Mouse (Mus musculus) liver, embryonic 12.5 days (tissue): ENCODE measurements around the gene Ube2g1. TPM values are rescaled to one million over a fixed set of nuclear protein-coding genes. Genes with fewer than 3 reads are reported as not detected.
A peak's percentile ranks its signal among the peaks of the same experiment; 100 is the strongest.

Experiments
- ATAC-seq: fragments of 200-750 bp; cut with Nextera tagmentation; 2 replicates; pipeline ENCODE4 v1.8.0; 2017; ENCODE audit warnings: moderate number of reproducible peaks, mild to moderate bottlenecking, moderate library complexity
- H3K27ac ChIP-seq: fragments of 300-500 bp; sonication (generic); 2 replicates; pipeline ENCODE4 v1.5.1; 2016; ENCODE audit warnings: mild to moderate bottlenecking
- H3K27me3 ChIP-seq: fragments of 300-500 bp; sonication (generic); replicated peaks from 2 replicates; pipeline ENCODE4 v1.6.1; 2016; ENCODE audit warnings: mild to moderate bottlenecking, moderate library complexity
- H3K36me3 ChIP-seq: fragments of 300-500 bp; sonication (generic); 2 replicates; pipeline ENCODE4 v1.6.1; 2016; ENCODE audit warnings: mild to moderate bottlenecking, moderate library complexity
- H3K4me1 ChIP-seq: fragments of 300-500 bp; sonication (generic); 2 replicates; pipeline ENCODE4 v1.6.1; 2016
- H3K4me2 ChIP-seq: fragments of 300-500 bp; sonication (generic); 2 replicates; pipeline ENCODE4 v1.6.1; 2016; ENCODE audit warnings: mild to moderate bottlenecking, moderate library complexity
- H3K4me3 ChIP-seq: fragments of 300-500 bp; sonication (generic); 2 replicates; pipeline ENCODE4 v1.5.1; 2016; ENCODE audit warnings: mild to moderate bottlenecking, moderate library complexity
- H3K9ac ChIP-seq: fragments of 300-500 bp; sonication (generic); 2 replicates; pipeline ENCODE4 v1.6.1; 2016; ENCODE audit warnings: mild to moderate bottlenecking, moderate library complexity
- H3K9me3 ChIP-seq: fragments of 300-500 bp; sonication (generic); replicated peaks from 2 replicates; pipeline ENCODE4 v1.6.1; 2016; ENCODE audit warnings: mild to moderate bottlenecking, moderate library complexity
- WGBS: fragments of 180-500 bp; shearing (Covaris S2); methylation state at CpG from one replicate; pipeline ENCODE4 v1.1.7; 2016; ENCODE audit not compliant: insufficient replicate concordance; 5-methylcytosine and 5-hydroxymethylcytosine counted together
- polyA plus RNA-seq: library from polyadenylated mRNA; unstranded; fragments of >200 nt; fragmentation: Nextera tagmentation; extraction: Ambion mirVana; gene quantifications from 2 replicates; pipeline ENCODE4 v1.2.1, GENCODE M21; 2016

The Ube2g1 gene
- polyA plus RNA-seq, 1 experiment from 2014 or later = 37.3 TPM

- Histone ChIP-seq H3K4me2 (peak overlapping the region; percentile 64), H3K27me3 (peaks cover 15% of the 10 kb centered on the region), H3K4me3 (peak overlapping the region; percentile 36), H3K36me3 (no peaks in the 10 kb centered on the region), H3K9ac (peak overlapping the region; percentile 22; the same call in 1 of the 2 replicates), H3K27ac (no peak overlapping the region), H3K4me1 (peaks cover 24% of the 10 kb centered on the region), H3K9me3 (no peaks in the 10 kb centered on the region)
- 3% methylated on average over 24 of the region's 24 CpGs for WGBS
- ATAC-seq = no peak
Observed at GRCm38 (mm10) chr11:72576466-72577351, 30.4 kb upstream of the Ube2g1 start.

- Histone ChIP-seq H3K36me3 (no peaks in the 10 kb centered on the region), H3K4me1 (peaks cover 24% of the 10 kb centered on the region), H3K27ac (no peak overlapping the region), H3K4me3 (no peak overlapping the region), H3K9ac (no peak overlapping the region), H3K4me2 (no peak overlapping the region), H3K9me3 (no peaks in the 10 kb centered on the region), H3K27me3 (peaks cover 15% of the 10 kb centered on the region)
- no peak for ATAC-seq
- 57% methylated on average over 4 of the region's 4 CpGs for WGBS
Observed at GRCm38 (mm10) chr11:72578471-72578870, 28.6 kb upstream of the Ube2g1 start.

- Histone ChIP-seq H3K4me2 (no peak overlapping the region), H3K9ac (no peak overlapping the region)
- ATAC-seq = no peak
Observed at GRCm38 (mm10) chr11:72581609-72582447, 25.3 kb upstream of the Ube2g1 start.

GRCm38 (mm10) chr11:72582448-72582705, 24.7 kb upstream of the Ube2g1 start:
- H3K4me1 ChIP-seq = peaks cover 22% of the 10 kb centered on the region
- no peak overlapping the region for H3K4me2 ChIP-seq
- no peaks in the 10 kb centered on the region for H3K36me3 ChIP-seq
- H3K9ac ChIP-seq = no peak overlapping the region
- peaks cover 6% of the 10 kb centered on the region for H3K27me3 ChIP-seq
- H3K9me3 ChIP-seq = no peaks in the 10 kb centered on the region
- H3K4me3 ChIP-seq = no peak overlapping the region
- no peak overlapping the region for H3K27ac ChIP-seq
- 71% methylated on average over 3 of the region's 3 CpGs for WGBS
- ATAC-seq = no peak

More at GRCm38 (mm10) chr11:72581609-72582447, 25.3 kb upstream of the Ube2g1 start:
- 74% methylated on average over 8 of the region's 8 CpGs for WGBS
- no peaks in the 10 kb centered on the region for H3K9me3 ChIP-seq
- no peak overlapping the region for H3K27ac ChIP-seq
- peaks cover 22% of the 10 kb centered on the region for H3K4me1 ChIP-seq
- no peaks in the 10 kb centered on the region for H3K36me3 ChIP-seq
- H3K27me3 ChIP-seq = peaks cover 7% of the 10 kb centered on the region
- no peak overlapping the region for H3K4me3 ChIP-seq

GRCm38 (mm10) chr11:72583092-72583491, 24.0 kb upstream of the Ube2g1 start:
- no peak overlapping the region for H3K27ac ChIP-seq
- H3K4me2 ChIP-seq = no peak overlapping the region
- no peak for ATAC-seq
- no peaks in the 10 kb centered on the region for H3K27me3 ChIP-seq
- no peaks in the 10 kb centered on the region for H3K9me3 ChIP-seq
- WGBS = 73% methylated on average over 2 of the region's 2 CpGs
- H3K9ac ChIP-seq = no peak overlapping the region
- H3K4me3 ChIP-seq = no peak overlapping the region
- H3K36me3 ChIP-seq = no peaks in the 10 kb centered on the region
- peaks cover 23% of the 10 kb centered on the region for H3K4me1 ChIP-seq

GRCm38 (mm10) chr11:72586570-72586969, 20.5 kb upstream of the Ube2g1 start:
- ATAC-seq = no peak
- Histone ChIP-seq H3K4me2 (no peak overlapping the region), H3K4me3 (no peak overlapping the region), H3K9ac (no peak overlapping the region), H3K4me1 (peaks cover 20% of the 10 kb centered on the region), H3K27me3 (no peaks in the 10 kb centered on the region), H3K36me3 (no peaks in the 10 kb centered on the region), H3K27ac (no peak overlapping the region), H3K9me3 (no peaks in the 10 kb centered on the region)
- WGBS = 60% methylated on average over 3 of the region's 3 CpGs

GRCm38 (mm10) chr11:72587537-72588233, 19.4 kb upstream of the Ube2g1 start:
- Histone ChIP-seq H3K4me2 (no peak overlapping the region), H3K27me3 (no peaks in the 10 kb centered on the region), H3K9ac (no peak overlapping the region), H3K9me3 (no peaks in the 10 kb centered on the region), H3K27ac (no peak overlapping the region), H3K4me3 (no peak overlapping the region), H3K36me3 (no peaks in the 10 kb centered on the region), H3K4me1 (peaks cover 20% of the 10 kb centered on the region)
- WGBS = 21% methylated on average over 7 of the region's 7 CpGs
- no peak for ATAC-seq

GRCm38 (mm10) chr11:72595010-72595737, 11.9 kb upstream of the Ube2g1 start:
- no peak overlapping the region for H3K4me2 ChIP-seq
- ATAC-seq = no peak
- H3K9ac ChIP-seq = no peak overlapping the region
- H3K4me3 ChIP-seq = no peak overlapping the region
- 0 out of 2 replicates have a peak, but pooled peaks cover 2% of the 10 kb centered on the region for H3K4me1 ChIP-seq
- WGBS = 58% methylated on average over 2 of the region's 2 CpGs
- H3K36me3 ChIP-seq = no peaks in the 10 kb centered on the region
- H3K27me3 ChIP-seq = no peaks in the 10 kb centered on the region; the same call in 1 of the 2 replicates
- no peaks in the 10 kb centered on the region for H3K9me3 ChIP-seq
- no peak overlapping the region for H3K27ac ChIP-seq

- no peaks in the 10 kb centered on the region; the same call in 1 of the 2 replicates for H3K27me3 ChIP-seq
- no peaks in the 10 kb centered on the region for H3K36me3 ChIP-seq
- H3K9me3 ChIP-seq = no peaks in the 10 kb centered on the region
- H3K9ac ChIP-seq = no peak overlapping the region
- H3K4me2 ChIP-seq = no peak overlapping the region
- 80% methylated on average over 4 of the region's 4 CpGs for WGBS
- H3K27ac ChIP-seq = no peak overlapping the region
- peaks cover 7% of the 10 kb centered on the region for H3K4me1 ChIP-seq
- ATAC-seq = no peak
- no peak overlapping the region for H3K4me3 ChIP-seq
Observed at GRCm38 (mm10) chr11:72597780-72598179, 9.3 kb upstream of the Ube2g1 start.

GRCm38 (mm10) chr11:72607469-72608070, 487 bp downstream of the Ube2g1 start:
- under 1% methylated on average over 77 of the region's 79 CpGs for WGBS
- H3K27ac ChIP-seq = peak overlapping the region; percentile 99

More at GRCm38 (mm10) chr11:72607469-72608070, 487 bp downstream of the Ube2g1 start:
- Histone ChIP-seq H3K4me2 (peak overlapping the region; percentile 93), H3K4me3 (peak overlapping the region; percentile 97), H3K36me3 (no peaks in the 10 kb centered on the region), H3K4me1 (peaks cover 30% of the 10 kb centered on the region), H3K9ac (peak overlapping the region; percentile 98), H3K9me3 (no peaks in the 10 kb centered on the region), H3K27me3 (no peaks in the 10 kb centered on the region)
- ATAC-seq = peak; percentile 62
